Mouse (Mus musculus) G1E (cell line): Measurements from ENCODE around the gene Tas1r2. TPM values are rescaled to one million over a fixed set of nuclear protein-coding genes. Genes with fewer than 3 reads are reported as not detected.
A peak's percentile ranks its signal among the peaks of the same experiment; 100 is the strongest.

Experiments
- ATAC-seq: 2 replicates; pipeline ENCODE4 v1.8.0; 2016; ENCODE audit warnings: mild to moderate bottlenecking; ENCODE audit not compliant: insufficient number of reproducible peaks, poor library complexity, low FRiP score, severe bottlenecking; ENCODE audit errors: extremely low read depth
- DNase-seq: peaks from one replicate; pipeline ENCODE4 v3.0.0; 2012; ENCODE audit warnings: low spot score
- H3K27me3 ChIP-seq: 2 replicates; pipeline ENCODE4 v1.6.1; 2012; ENCODE audit warnings: mild to moderate bottlenecking, low read length, inconsistent platforms; ENCODE audit not compliant: insufficient read depth
- H3K36me3 ChIP-seq: replicated peaks from 2 replicates; pipeline ENCODE3; 2012; ENCODE audit warnings: mild to moderate bottlenecking, inconsistent platforms
- H3K4me1 ChIP-seq: 2 replicates; pipeline ENCODE4 v1.6.1; 2012; ENCODE audit warnings: low read depth, low read length, inconsistent platforms, mixed read lengths; ENCODE audit not compliant: insufficient read depth
- H3K4me3 ChIP-seq: 2 replicates; pipeline ENCODE4 v1.5.1; 2012; ENCODE audit warnings: low read depth, mild to moderate bottlenecking, inconsistent platforms, low read length, moderate library complexity, mixed read lengths
- H3K9me3 ChIP-seq: replicated peaks from 2 replicates; pipeline ENCODE4 v1.6.1; 2012; ENCODE audit warnings: inconsistent platforms
- CTCF ChIP-seq: IDR thresholded peaks from 2 replicates; pipeline ENCODE4 v1.5.1; 2012; ENCODE audit warnings: low read depth, low read length, inconsistent platforms, mixed read lengths
- GATA1 ChIP-seq: IDR thresholded peaks from 2 replicates; pipeline ENCODE4 v1.6.1; 2012; ENCODE audit warnings: borderline replicate concordance, low read length, inconsistent platforms, mixed read lengths
- GATA2 ChIP-seq: IDR thresholded peaks from 2 replicates; pipeline ENCODE4 v1.6.1; 2012; ENCODE audit warnings: low read depth, low read length, inconsistent platforms, borderline replicate concordance
- POLR2AphosphoS5 ChIP-seq: IDR thresholded peaks from 2 replicates; pipeline ENCODE4 v1.6.1; 2012; ENCODE audit warnings: low read depth, low read length, inconsistent platforms; ENCODE audit not compliant: insufficient replicate concordance
- TAL1 ChIP-seq: conservative IDR thresholded peaks from 2 replicates; pipeline ENCODE4 v1.6.1; 2012; ENCODE audit warnings: low read depth, low read length, inconsistent platforms, mixed read lengths
- polyA plus RNA-seq: library from polyadenylated mRNA; stranded (reverse); fragments of >175 nt; gene quantifications from 2 replicates; pipeline ENCODE4 v1.2.3, GENCODE M21; 2012
- total RNA-seq, 2 experiments: library from RNA; stranded (forward) in 1 of 2; stranded (reverse) in 1 of 2; fragments of 200-1000 nt in 1 of 2; fragments of >200 nt in 1 of 2; fragmentation: Nextera tagmentation in 1 of 2; gene quantifications; 2 replicates each; pipeline ENCODE4 v1.2.3; 2014 to 2017

Tas1r2 gene
- total and polyA plus RNA-seq, 3 experiments, result not detected

DNA sequence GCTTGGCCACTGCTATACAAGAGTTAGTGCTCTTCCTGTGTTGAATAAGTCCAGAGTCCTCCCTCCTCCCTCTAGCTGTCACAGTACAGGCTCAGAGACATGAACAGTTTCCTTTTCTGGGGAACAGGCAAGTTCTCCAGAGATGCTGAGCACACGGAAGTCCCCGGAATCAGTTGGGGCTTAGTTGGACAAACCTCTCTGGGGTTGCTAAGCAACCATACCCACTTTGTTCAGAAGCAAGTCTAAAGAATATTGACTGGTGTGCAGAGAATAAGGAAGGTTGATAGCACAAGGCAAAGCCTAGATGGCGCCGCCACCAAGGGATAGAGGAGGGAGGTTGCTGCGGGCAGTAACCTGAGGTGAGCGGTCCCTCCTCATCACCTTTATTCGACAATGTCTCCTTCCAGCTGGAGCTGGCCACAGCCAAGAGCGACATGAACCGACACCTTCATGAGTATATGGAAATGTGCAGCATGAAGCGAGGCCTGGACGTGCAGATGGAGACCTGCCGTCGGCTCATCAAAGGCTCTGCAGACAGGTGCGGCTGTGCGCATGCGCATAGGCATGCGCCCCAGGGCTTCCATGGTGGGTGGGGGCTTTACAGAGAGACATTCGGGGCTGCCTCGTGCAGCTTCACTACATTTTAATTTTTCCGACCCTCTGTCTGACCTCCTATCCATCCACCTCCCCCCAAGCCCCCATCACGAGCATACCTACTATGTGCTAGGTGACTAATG is 38.6 kb upstream of the Tas1r2 start:
- no peak overlapping the region; the same call in 1 of the 2 replicates for H3K4me3 ChIP-seq
- no peak for DNase-seq
- H3K36me3 ChIP-seq, result peaks cover 9% of the 10 kb centered on the region
- no peak for ATAC-seq
- peaks cover 19% of the 10 kb centered on the region for H3K9me3 ChIP-seq
- 0 out of 2 replicates have a peak, but pooled peaks cover 3% of the 10 kb centered on the region for H3K27me3 ChIP-seq
- no peak for TF ChIP-seq GATA1
- no peak for TF ChIP-seq TAL1
- no peak for TF ChIP-seq CTCF
- TF ChIP-seq POLR2AphosphoS5, result no peak
- no peak for TF ChIP-seq GATA2
- peaks cover 38% of the 10 kb centered on the region for H3K4me1 ChIP-seq

- Histone ChIP-seq H3K36me3 (peaks cover 9% of the 10 kb centered on the region), H3K27me3 (no peaks in the 10 kb centered on the region), H3K4me1 (peaks cover 37% of the 10 kb centered on the region), H3K9me3 (peaks cover 19% of the 10 kb centered on the region), H3K4me3 (peak overlapping the region; percentile 75)
- peak; percentile 98 for ATAC-seq
- TF ChIP-seq TAL1 (no peak), GATA1 (no peak), POLR2AphosphoS5 (no peak), CTCF (no peak), GATA2 (no peak)
- peak; percentile 98 for DNase-seq
These were observed 36.9 kb upstream of the Tas1r2 start for GRCm38 (mm10) chr4:139616276-139617000.

GRCm38 (mm10) chr4:139617001-139617364 is 36.4 kb upstream of the Tas1r2 start:
- Histone ChIP-seq H3K9me3 (peaks cover 19% of the 10 kb centered on the region), H3K4me3 (peak overlapping the region; percentile 75), H3K4me1 (peaks cover 41% of the 10 kb centered on the region), H3K36me3 (peaks cover 9% of the 10 kb centered on the region), H3K27me3 (no peaks in the 10 kb centered on the region)
- TF ChIP-seq GATA1 (no peak), TAL1 (no peak), POLR2AphosphoS5 (no peak), GATA2 (no peak), CTCF (no peak)
- DNase-seq (no peak), ATAC-seq (no peak)

DNA sequence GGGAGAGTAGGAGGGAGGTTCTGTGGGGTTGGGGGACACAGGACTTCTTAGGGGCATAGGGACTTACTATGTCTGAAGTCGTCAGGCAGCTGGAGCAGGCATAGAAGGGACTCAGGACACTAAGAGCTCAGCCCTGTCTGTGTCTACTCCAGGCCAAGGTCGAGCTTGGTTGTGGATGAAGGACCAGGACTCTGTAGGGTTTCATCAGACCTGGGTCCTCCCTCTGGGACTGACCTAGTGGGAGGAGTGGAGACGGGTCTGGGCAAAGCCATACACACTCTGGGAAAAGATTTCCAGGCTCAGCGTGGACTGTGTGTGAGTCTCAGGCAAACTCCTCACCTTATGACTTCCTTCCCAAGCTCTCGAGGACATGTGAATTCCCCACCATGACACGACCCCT is 33.6 kb upstream of the Tas1r2 start:
- no peaks in the 10 kb centered on the region for H3K27me3 ChIP-seq
- no peak overlapping the region for H3K4me3 ChIP-seq
- peaks cover 7% of the 10 kb centered on the region for H3K36me3 ChIP-seq
- TF ChIP-seq POLR2AphosphoS5, result no peak
- TF ChIP-seq CTCF, result no peak
- no peak for TF ChIP-seq GATA2
- TF ChIP-seq TAL1, result no peak
- no peak for TF ChIP-seq GATA1
- 0 out of 2 replicates have a peak, but pooled peaks cover 1% of the 10 kb centered on the region for H3K9me3 ChIP-seq
- DNase-seq (no peak), ATAC-seq (no peak)
- peaks cover 65% of the 10 kb centered on the region for H3K4me1 ChIP-seq

GRCm38 (mm10) chr4:139622373-139623282 is 30.7 kb upstream of the Tas1r2 start, which contains the start of gene Aldh4a1:
Aldh4a1 (plus strand) TSS chr4:139622866.
- Histone ChIP-seq H3K9me3 (no peaks in the 10 kb centered on the region), H3K4me1 (peaks cover 54% of the 10 kb centered on the region), H3K27me3 (no peaks in the 10 kb centered on the region), H3K36me3 (peaks cover 21% of the 10 kb centered on the region), H3K4me3 (peak within 1 kb of the TSS; percentile 83)
- TF ChIP-seq CTCF (no peak), POLR2AphosphoS5 (0 out of 2 replicates have a peak, but pooled peaks have one; percentile 39)
- ATAC-seq (peak; percentile 99), DNase-seq (peak; percentile 100)
